ENCODE assay signal across 11 mouse cellular contexts in the genomic region with DNA sequence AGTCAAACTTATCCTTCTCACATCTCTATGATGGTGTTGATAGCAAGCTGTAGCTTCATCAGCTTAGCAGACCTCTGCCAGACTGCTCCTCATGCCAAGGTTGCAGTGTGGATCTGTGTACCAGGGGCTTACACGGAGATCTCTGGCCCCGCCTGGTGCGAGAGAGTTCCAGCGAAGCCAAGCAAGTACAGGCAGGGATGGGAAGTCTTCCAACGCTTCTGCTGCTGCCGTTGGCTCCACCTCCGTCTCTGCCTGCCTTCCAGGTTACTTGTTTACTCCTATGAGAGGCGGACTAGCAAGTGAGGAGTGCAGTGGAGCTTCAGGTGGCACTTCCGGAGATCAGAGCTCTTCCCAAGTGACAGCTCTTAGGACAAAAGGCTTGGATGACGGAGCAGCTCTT. TPM values are rescaled to one million over a fixed set of nuclear protein-coding genes. Genes with fewer than 3 reads are reported as not detected.
DNase-seq lines count a peak whose midpoint lies in the region; ATAC-seq and TF ChIP-seq lines count a peak whose summit lies in the region.
"Had no signal": no experiment of that assay in that cellular context is flagged by ENCODE, and none has a peak within 500 bp of the region (broad histone marks: within the 10 kb centered on the region; RNA-seq: fewer than 3 reads in every experiment).

No protein-coding gene starts in this region.

- H3K4me2 ChIP-seq in forebrain, embryonic 14.5 days (ENCODE audit: low read length), result no peak overlapping the region
- H3K4me2 ChIP-seq in forebrain, embryonic 11.5 days (ENCODE audit: low read depth, low read length, severe bottlenecking), result no peak overlapping the region
- H3K4me2 ChIP-seq in lung, postnatal 0 days (replicated peaks; ENCODE audit: low read depth, low read length), result no peak overlapping the region
- peak overlapping the region; percentile 28; the same call in 1 of the 2 replicates for H3K4me2 ChIP-seq in stomach, embryonic 16.5 days (ENCODE audit: low read depth, low read length)

- no peak for ATAC-seq in forebrain, embryonic 14.5 days
- no peak for ATAC-seq in forebrain, embryonic 11.5 days (replicated peaks; ENCODE audit: low FRiP score)
- no peak for ATAC-seq in lung, postnatal 0 days
- no peak for ATAC-seq in stomach, embryonic 16.5 days (ENCODE audit: insufficient read depth, low FRiP score)

- H3K27ac ChIP-seq in forebrain, embryonic 14.5 days (ENCODE audit: low read depth, low read length), result no peak overlapping the region
- no peak overlapping the region for H3K27ac ChIP-seq in forebrain, embryonic 11.5 days (ENCODE audit: low read depth, low read length)
- H3K27ac ChIP-seq in lung, postnatal 0 days (ENCODE audit: low read length), result no peak overlapping the region
- no peak overlapping the region for H3K27ac ChIP-seq in stomach, embryonic 16.5 days (ENCODE audit: low read length)
- H3K27ac ChIP-seq: macrophage had no signal

- no peaks in the 10 kb centered on the region for H3K4me1 ChIP-seq in forebrain, embryonic 14.5 days (ENCODE audit: control insufficient read depth, insufficient read depth, low read length)
- no peaks in the 10 kb centered on the region for H3K4me1 ChIP-seq in forebrain, embryonic 11.5 days (replicated peaks; ENCODE audit: control insufficient read depth, insufficient read depth, low read length)
- H3K4me1 ChIP-seq in lung, postnatal 0 days (ENCODE audit: insufficient read depth, low read depth, low read length), result no peaks in the 10 kb centered on the region
- H3K4me1 ChIP-seq in stomach, embryonic 16.5 days (ENCODE audit: control insufficient read depth, insufficient read depth, low read length), result no peaks in the 10 kb centered on the region

- no peaks in the 10 kb centered on the region for H3K36me3 ChIP-seq in forebrain, embryonic 14.5 days (ENCODE audit: control insufficient read depth, insufficient read depth, low read length)
- no peaks in the 10 kb centered on the region for H3K36me3 ChIP-seq in forebrain, embryonic 11.5 days (ENCODE audit: control insufficient read depth, insufficient read depth, low read length)
- no peaks in the 10 kb centered on the region for H3K36me3 ChIP-seq in lung, postnatal 0 days (ENCODE audit: insufficient read depth, low read length)
- no peaks in the 10 kb centered on the region for H3K36me3 ChIP-seq in stomach, embryonic 16.5 days (ENCODE audit: control insufficient read depth, insufficient read depth, low read length)

- TF ChIP-seq EP300 in lung, postnatal 0 days (IDR thresholded peaks at IDR 0.05), result no peak

- H3K4me3 ChIP-seq in forebrain, embryonic 14.5 days (ENCODE audit: low read depth, low read length), result no peak overlapping the region
- H3K4me3 ChIP-seq in forebrain, embryonic 11.5 days (ENCODE audit: low read depth, low read length), result no peak overlapping the region
- no peak overlapping the region for H3K4me3 ChIP-seq in lung, postnatal 0 days (ENCODE audit: low read depth, low read length)
- H3K4me3 ChIP-seq in stomach, embryonic 16.5 days (replicated peaks; ENCODE audit: low read length), result no peak overlapping the region

- no peaks in the 10 kb centered on the region for H3K27me3 ChIP-seq in forebrain, embryonic 14.5 days (replicated peaks; ENCODE audit: control insufficient read depth, insufficient read depth, low read length)
- no peaks in the 10 kb centered on the region for H3K27me3 ChIP-seq in forebrain, embryonic 11.5 days (ENCODE audit: control insufficient read depth, insufficient read depth, low read length)
- H3K27me3 ChIP-seq in lung, postnatal 0 days (replicated peaks; ENCODE audit: insufficient read depth, low read length), result no peaks in the 10 kb centered on the region
- H3K27me3 ChIP-seq in stomach, embryonic 16.5 days (ENCODE audit: control insufficient read depth, insufficient read depth, low read length), result no peaks in the 10 kb centered on the region

- no peaks in the 10 kb centered on the region for H3K9me3 ChIP-seq in forebrain, embryonic 14.5 days (replicated peaks; ENCODE audit: control insufficient read depth, low read length)
- peaks cover 2% of the 10 kb centered on the region; the same call in 1 of the 2 replicates for H3K9me3 ChIP-seq in forebrain, embryonic 11.5 days (ENCODE audit: control insufficient read depth, low read length)
- 0 out of 2 replicates have a peak, but pooled peaks cover 2% of the 10 kb centered on the region for H3K9me3 ChIP-seq in lung, postnatal 0 days (ENCODE audit: low read length)
- no peaks in the 10 kb centered on the region for H3K9me3 ChIP-seq in stomach, embryonic 16.5 days (replicated peaks; ENCODE audit: control insufficient read depth, low read length)

- DNase-seq in forebrain, embryonic 14.5 days (ENCODE audit: low spot score), result peak; percentile 55
- no peak for DNase-seq in forebrain, embryonic 11.5 days (ENCODE audit: low spot score)
- DNase-seq in lung, postnatal 0 days (ENCODE audit: low spot score), result peak; percentile 28
- no peak for DNase-seq in lung, postnatal 25 days (ENCODE audit: low spot score)
- peak; percentile 64 to 66 for DNase-seq in kidney, adult 8-10 months
- no peak for DNase-seq in adipocyte (ENCODE audit: low spot score)
- DNase-seq in left cerebral cortex, postnatal 36 days (ENCODE audit: low spot score in 2 of 2), result no peak
- DNase-seq: cerebellum, postnatal 25 days; thymus, postnatal 4 days had no signal

- WGBS in forebrain, embryonic 14.5 days, result 21% methylated on average over 10 of the region's 10 CpGs
- WGBS in forebrain, embryonic 11.5 days, result 18% methylated on average over 10 of the region's 10 CpGs
- 14% methylated on average over 10 of the region's 10 CpGs for WGBS in lung, postnatal 0 days
- WGBS in stomach, embryonic 16.5 days, result 14% methylated on average over 10 of the region's 10 CpGs

- TF ChIP-seq CTCF in lung, postnatal 0 days (IDR thresholded peaks at IDR 0.05), result no peak

- H3K9ac ChIP-seq in forebrain, embryonic 14.5 days (ENCODE audit: low read length), result no peak overlapping the region
- no peak overlapping the region for H3K9ac ChIP-seq in forebrain, embryonic 11.5 days (ENCODE audit: low read length)
- H3K9ac ChIP-seq in lung, postnatal 0 days (replicated peaks; ENCODE audit: low read depth), result no peak overlapping the region
- H3K9ac ChIP-seq in stomach, embryonic 16.5 days (ENCODE audit: low read length), result no peak overlapping the region

- intact Hi-C loops in left cerebral cortex, postnatal 36 days (cut with DNase I), result no loop called here

RNA-seq across cellular contexts. Expression of a gene that starts 8.5 kb away (rescaled TPM):
- 20.8 and 23.8 TPM in 2 replicates for polyA plus RNA-seq in forebrain, embryonic 14.5 days (2014; fragmentation: Nextera tagmentation; extraction: Ambion mirVana)
- 18.9 and 19.6 TPM in 2 replicates for polyA plus RNA-seq in forebrain, embryonic 11.5 days (2014; fragmentation: Nextera tagmentation; extraction: Ambion mirVana)
- polyA plus RNA-seq in lung, postnatal 0 days (2015; fragmentation: Nextera tagmentation; extraction: Ambion mirVana), result 90.4 and 112 TPM in 2 replicates
- 55.7 and 56.4 TPM in 2 replicates for polyA plus RNA-seq in stomach, embryonic 16.5 days (2015; fragmentation: Nextera tagmentation; extraction: Ambion mirVana)
- 10 to 100 TPM; 12.2 to 13.2 TPM for total RNA-seq in left cerebral cortex, postnatal 36 days (2021)

RNA-seq across cellular contexts. Expression of a gene that starts 24.2 kb away (rescaled TPM):
- 0.82 and 1.4 TPM in 2 replicates for polyA plus RNA-seq in forebrain, embryonic 14.5 days (2014; fragmentation: Nextera tagmentation; extraction: Ambion mirVana)
- 0.32 and 1.4 TPM in 2 replicates for polyA plus RNA-seq in forebrain, embryonic 11.5 days (2014; fragmentation: Nextera tagmentation; extraction: Ambion mirVana)
- polyA plus RNA-seq in lung, postnatal 0 days (2015; fragmentation: Nextera tagmentation; extraction: Ambion mirVana), result 2.5 TPM in 2 replicates
- 0.95 and 1.2 TPM in 2 replicates for polyA plus RNA-seq in stomach, embryonic 16.5 days (2015; fragmentation: Nextera tagmentation; extraction: Ambion mirVana)
- 1 to 10 TPM; 2.4 to 2.7 TPM for total RNA-seq in left cerebral cortex, postnatal 36 days (2021)

RNA-seq across cellular contexts. Expression of a gene that starts 37.0 kb away (rescaled TPM):
- polyA plus RNA-seq in forebrain, embryonic 14.5 days (2014; fragmentation: Nextera tagmentation; extraction: Ambion mirVana), result 26.3 and 30.0 TPM in 2 replicates
- polyA plus RNA-seq in forebrain, embryonic 11.5 days (2014; fragmentation: Nextera tagmentation; extraction: Ambion mirVana), result 19.6 and 23.8 TPM in 2 replicates
- polyA plus RNA-seq in lung, postnatal 0 days (2015; fragmentation: Nextera tagmentation; extraction: Ambion mirVana), result 66.3 and 72.0 TPM in 2 replicates
- polyA plus RNA-seq in stomach, embryonic 16.5 days (2015; fragmentation: Nextera tagmentation; extraction: Ambion mirVana), result 57.8 and 61.0 TPM in 2 replicates
- total RNA-seq in left cerebral cortex, postnatal 36 days (2021), result 10 to 100 TPM; 18.6 to 23.9 TPM

Comparison
In these comparisons a context has a peak if more than half of its experiments do, and no peak if none do; other contexts are left out.
1. DNase-seq: peak in forebrain, embryonic 14.5 days (single experiment), lung, postnatal 0 days (single experiment) and kidney, adult 8-10 months (2 of 2); none in forebrain, embryonic 11.5 days (single experiment), lung, postnatal 25 days (single experiment), adipocyte (single experiment) and left cerebral cortex, postnatal 36 days (0 of 2).